Mouse (Mus musculus) liver, embryonic 13.5 days (tissue): ENCODE measurements at regions not wholly inside any gene's neighbourhood (a gene's known extent, or its start where the extent isn't known, plus 50 kb on each side); places are given as distances from the start of the nearest gene placed in this dataset.
A peak's percentile ranks its signal among the peaks of the same experiment; 100 is the strongest.

Experiments used
- ATAC-seq: fragments of 200-750 bp; cut with Nextera tagmentation; 2 replicates; pipeline ENCODE4 v1.8.0; 2017; ENCODE audit warnings: low read depth, mild to moderate bottlenecking, moderate number of reproducible peaks, moderate library complexity
- DNase-seq: peaks from one replicate; pipeline ENCODE4 v3.0.0; 2022
- H3K27ac ChIP-seq: fragments of 300-500 bp; sonication (generic); 2 replicates; pipeline ENCODE4 v1.5.1; 2015; ENCODE audit warnings: moderate library complexity, mild to moderate bottlenecking, inconsistent platforms
- H3K27me3 ChIP-seq: fragments of 300-500 bp; sonication (generic); 2 replicates; pipeline ENCODE4 v1.6.1; 2015; ENCODE audit warnings: mild to moderate bottlenecking, inconsistent platforms
- H3K36me3 ChIP-seq: fragments of 300-500 bp; sonication (generic); 2 replicates; pipeline ENCODE4 v1.6.1; 2015; ENCODE audit warnings: mild to moderate bottlenecking, inconsistent platforms
- H3K4me1 ChIP-seq: fragments of 300-500 bp; sonication (generic); replicated peaks from 2 replicates; pipeline ENCODE4 v1.6.1; 2015; ENCODE audit warnings: inconsistent platforms
- H3K4me2 ChIP-seq: fragments of 300-500 bp; sonication (generic); 2 replicates; pipeline ENCODE4 v1.6.1; 2015; ENCODE audit warnings: inconsistent platforms, mild to moderate bottlenecking, moderate library complexity
- H3K4me3 ChIP-seq: fragments of 300-500 bp; sonication (generic); replicated peaks from 2 replicates; pipeline ENCODE4 v1.5.1; 2015; ENCODE audit warnings: mild to moderate bottlenecking, inconsistent platforms
- H3K9ac ChIP-seq: fragments of 300-500 bp; sonication (generic); 2 replicates; pipeline ENCODE4 v1.6.1; 2015; ENCODE audit warnings: mild to moderate bottlenecking, inconsistent platforms
- H3K9me3 ChIP-seq: fragments of 300-500 bp; sonication (generic); replicated peaks from 2 replicates; pipeline ENCODE4 v1.6.1; 2016; ENCODE audit warnings: inconsistent platforms
- WGBS: fragments of 180-500 bp; shearing (Covaris S2); methylation state at CpG from one replicate; pipeline ENCODE4 v1.1.7; 2015; ENCODE audit not compliant: insufficient replicate concordance; 5-methylcytosine and 5-hydroxymethylcytosine counted together

DNA sequence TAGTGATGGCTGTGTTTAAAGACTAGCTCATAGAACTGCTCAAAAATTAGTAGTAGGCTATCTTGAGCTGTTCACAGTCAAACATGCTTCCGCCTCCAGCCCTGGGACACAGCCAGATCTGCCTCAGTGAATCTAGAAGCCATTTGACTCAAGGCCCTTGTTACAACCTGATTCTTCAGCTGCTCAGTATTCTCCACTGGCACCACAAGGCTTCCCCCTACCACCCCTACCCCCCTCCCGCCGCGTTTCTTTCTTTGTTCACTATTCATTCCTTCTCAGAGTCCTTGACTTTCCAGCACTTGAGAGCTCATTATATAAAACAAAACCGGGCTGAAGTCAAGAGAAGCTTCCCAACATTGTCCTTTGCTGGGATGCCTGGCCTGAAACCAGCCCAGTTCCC, 278.7 kb downstream of the Hlx start:
- no peak overlapping the region for H3K27ac ChIP-seq
- WGBS, result 74% methylated on average over 5 of the region's 5 CpGs
- no peaks in the 10 kb centered on the region for H3K36me3 ChIP-seq
- no peak overlapping the region for H3K4me3 ChIP-seq
- no peaks in the 10 kb centered on the region for H3K27me3 ChIP-seq
- ATAC-seq (no peak), DNase-seq (no peak)
- no peaks in the 10 kb centered on the region for H3K4me1 ChIP-seq
- H3K9me3 ChIP-seq, result no peaks in the 10 kb centered on the region
- no peak overlapping the region for H3K9ac ChIP-seq
- H3K4me2 ChIP-seq, result no peak overlapping the region

GRCm38 (mm10) chr1:184453061-184453460, 279.4 kb downstream of the Hlx start:
- DNase-seq (no peak), ATAC-seq (no peak)
- no peak overlapping the region for H3K4me3 ChIP-seq
- H3K4me2 ChIP-seq, result no peak overlapping the region
- no peaks in the 10 kb centered on the region for H3K4me1 ChIP-seq
- no peaks in the 10 kb centered on the region for H3K36me3 ChIP-seq
- no peak overlapping the region for H3K9ac ChIP-seq
- 83% methylated on average over 9 of the region's 9 CpGs for WGBS
- no peaks in the 10 kb centered on the region for H3K27me3 ChIP-seq
- H3K27ac ChIP-seq, result no peak overlapping the region
- H3K9me3 ChIP-seq, result no peaks in the 10 kb centered on the region

DNA sequence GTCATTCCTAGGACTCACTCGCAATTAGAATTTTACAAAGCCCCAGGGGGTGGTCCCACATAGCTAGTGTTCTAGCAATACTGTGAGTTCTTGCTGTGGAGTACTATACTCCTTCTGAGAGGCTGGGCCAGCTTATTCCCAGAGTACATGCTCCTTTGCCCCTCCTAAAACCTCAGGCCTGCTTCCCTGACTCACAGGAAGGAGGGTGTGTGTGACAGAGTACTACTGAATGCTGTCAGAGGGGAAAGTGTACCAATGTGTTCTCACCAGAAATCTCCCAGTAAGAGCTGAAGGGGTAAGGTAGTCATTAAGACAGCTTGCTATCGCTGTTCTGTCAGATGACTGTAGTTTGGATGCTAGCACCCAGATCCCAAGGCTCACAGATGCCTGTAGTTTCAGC, 280.7 kb downstream of the Hlx start:
- Histone ChIP-seq H3K4me1 (no peaks in the 10 kb centered on the region), H3K27me3 (no peaks in the 10 kb centered on the region), H3K4me2 (no peak overlapping the region), H3K27ac (no peak overlapping the region), H3K4me3 (no peak overlapping the region), H3K9me3 (no peaks in the 10 kb centered on the region), H3K9ac (no peak overlapping the region), H3K36me3 (no peaks in the 10 kb centered on the region)
- no peak for ATAC-seq
- WGBS, result 68% methylated on average over 2 of the region's 2 CpGs
- DNase-seq, result no peak

GRCm38 (mm10) chr1:184449007-184449406, 283.4 kb downstream of the Hlx start:
- 79% methylated on average over 9 of the region's 9 CpGs for WGBS
- no peak overlapping the region for H3K9ac ChIP-seq
- no peak for ATAC-seq
- no peak overlapping the region for H3K27ac ChIP-seq
- H3K36me3 ChIP-seq, result no peaks in the 10 kb centered on the region
- no peaks in the 10 kb centered on the region for H3K27me3 ChIP-seq
- H3K4me3 ChIP-seq, result no peak overlapping the region
- H3K9me3 ChIP-seq, result no peaks in the 10 kb centered on the region
- DNase-seq, result no peak
- H3K4me1 ChIP-seq, result no peaks in the 10 kb centered on the region
- no peak overlapping the region for H3K4me2 ChIP-seq

GRCm38 (mm10) chr1:184447911-184448310, 284.5 kb downstream of the Hlx start:
- Histone ChIP-seq H3K4me3 (no peak overlapping the region), H3K4me2 (no peak overlapping the region), H3K36me3 (no peaks in the 10 kb centered on the region), H3K9me3 (no peaks in the 10 kb centered on the region), H3K4me1 (no peaks in the 10 kb centered on the region), H3K27me3 (no peaks in the 10 kb centered on the region), H3K27ac (no peak overlapping the region), H3K9ac (no peak overlapping the region)
- DNase-seq (peak; percentile 45), ATAC-seq (no peak)
- 40% methylated on average over 7 of the region's 7 CpGs for WGBS

DNA sequence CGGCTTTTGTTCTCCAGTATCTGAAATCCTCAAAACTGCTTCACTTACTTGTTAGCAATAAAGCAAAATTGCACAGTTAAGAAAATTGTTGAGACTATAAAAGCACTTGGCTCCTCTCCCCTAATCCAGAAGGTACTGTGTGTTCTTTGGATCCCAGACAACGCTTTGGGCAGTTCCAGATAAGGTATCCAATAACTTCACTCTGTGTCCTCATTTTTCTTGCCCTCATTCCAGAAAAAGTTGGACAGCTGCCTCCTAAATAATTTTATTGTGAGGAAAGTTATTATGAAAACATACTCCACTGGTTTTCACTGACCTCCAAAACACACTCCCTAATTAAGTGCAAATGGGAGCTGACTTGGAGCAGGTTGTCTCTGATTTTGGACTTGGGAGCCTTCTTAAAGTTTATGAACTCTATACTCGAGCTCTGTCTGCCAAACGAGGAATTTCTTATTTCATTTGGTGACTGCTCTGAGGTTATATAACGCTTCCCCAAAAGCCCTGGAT, 285.2 kb downstream of the Hlx start:
- Histone ChIP-seq H3K4me2 (no peak overlapping the region), H3K4me1 (no peaks in the 10 kb centered on the region), H3K4me3 (no peak overlapping the region), H3K27me3 (no peaks in the 10 kb centered on the region), H3K9me3 (no peaks in the 10 kb centered on the region), H3K36me3 (no peaks in the 10 kb centered on the region), H3K27ac (no peak overlapping the region), H3K9ac (no peak overlapping the region)
- WGBS, result 51% methylated on average over 5 of the region's 5 CpGs
- DNase-seq, result no peak
- no peak for ATAC-seq

GRCm38 (mm10) chr1:184444189-184444588, 288.2 kb downstream of the Hlx start:
- no peaks in the 10 kb centered on the region for H3K27me3 ChIP-seq
- no peak for DNase-seq
- no peaks in the 10 kb centered on the region for H3K9me3 ChIP-seq
- no peak overlapping the region for H3K9ac ChIP-seq
- ATAC-seq, result no peak
- H3K4me3 ChIP-seq, result no peak overlapping the region
- 62% methylated on average over 10 of the region's 10 CpGs for WGBS
- H3K4me1 ChIP-seq, result no peaks in the 10 kb centered on the region
- no peaks in the 10 kb centered on the region for H3K36me3 ChIP-seq
- H3K27ac ChIP-seq, result no peak overlapping the region
- H3K4me2 ChIP-seq, result no peak overlapping the region

DNA sequence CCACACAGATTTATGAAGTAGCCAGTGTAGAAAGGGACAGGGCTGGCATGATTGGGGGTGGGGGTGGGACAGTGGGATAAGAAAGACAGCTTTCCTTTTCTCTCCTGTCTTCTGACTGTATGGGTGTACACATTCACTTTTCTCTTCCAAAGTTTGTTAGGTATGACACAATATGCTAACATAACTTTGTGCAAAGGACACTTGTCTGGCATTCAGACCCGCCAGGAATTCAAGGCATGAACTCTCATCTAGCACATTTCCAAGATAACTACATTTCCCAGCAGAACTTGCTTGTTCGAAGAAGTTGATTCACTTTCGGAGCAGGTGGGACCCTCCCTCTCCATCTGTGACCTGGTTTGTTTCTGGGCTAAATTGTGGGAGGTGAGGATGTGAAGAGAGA, 289.7 kb downstream of the Hlx start:
- H3K9ac ChIP-seq, result no peak overlapping the region
- H3K4me3 ChIP-seq, result no peak overlapping the region
- H3K27me3 ChIP-seq, result no peaks in the 10 kb centered on the region
- ATAC-seq (no peak), DNase-seq (no peak)
- no peaks in the 10 kb centered on the region for H3K9me3 ChIP-seq
- H3K36me3 ChIP-seq, result no peaks in the 10 kb centered on the region
- 58% methylated on average over 3 of the region's 3 CpGs for WGBS
- no peaks in the 10 kb centered on the region for H3K4me1 ChIP-seq
- no peak overlapping the region for H3K4me2 ChIP-seq
- no peak overlapping the region for H3K27ac ChIP-seq

GRCm38 (mm10) chr1:184441005-184441557, 291.3 kb downstream of the Hlx start:
- no peak overlapping the region for H3K9ac ChIP-seq
- no peak overlapping the region; the same call in 1 of the 2 replicates for H3K4me3 ChIP-seq
- no peaks in the 10 kb centered on the region for H3K4me1 ChIP-seq
- ATAC-seq (no peak), DNase-seq (no peak)
- no peaks in the 10 kb centered on the region for H3K9me3 ChIP-seq
- H3K4me2 ChIP-seq, result peak overlapping the region; percentile 40
- no peak overlapping the region for H3K27ac ChIP-seq
- 36% methylated on average over 18 of the region's 18 CpGs for WGBS
- H3K36me3 ChIP-seq, result no peaks in the 10 kb centered on the region
- no peaks in the 10 kb centered on the region for H3K27me3 ChIP-seq

GRCm38 (mm10) chr1:184439506-184439905, 292.9 kb downstream of the Hlx start:
- 59% methylated on average over 3 of the region's 3 CpGs for WGBS
- Histone ChIP-seq H3K27ac (no peak overlapping the region), H3K9ac (no peak overlapping the region), H3K4me1 (no peaks in the 10 kb centered on the region), H3K4me2 (no peak overlapping the region), H3K27me3 (no peaks in the 10 kb centered on the region), H3K36me3 (no peaks in the 10 kb centered on the region), H3K9me3 (no peaks in the 10 kb centered on the region), H3K4me3 (no peak overlapping the region)
- ATAC-seq (no peak), DNase-seq (no peak)

DNA sequence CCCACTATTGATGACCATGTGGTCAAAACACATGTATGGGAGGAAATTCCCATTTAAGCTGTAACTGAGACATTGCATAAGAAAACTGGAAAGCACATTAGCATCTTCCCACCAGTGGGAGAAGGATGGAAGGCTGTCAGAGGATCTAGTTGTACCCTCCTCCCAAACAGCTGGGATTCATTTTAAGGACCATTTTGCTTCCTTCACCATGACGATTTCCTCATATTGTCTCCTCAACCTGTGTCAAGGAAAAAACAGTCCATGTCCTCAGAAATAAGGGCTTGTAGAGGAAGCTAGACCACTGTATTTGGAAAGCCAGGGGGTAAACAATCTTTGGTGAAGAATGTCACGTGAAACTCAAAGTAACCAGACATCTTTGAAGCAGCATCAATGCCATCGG, 296.0 kb downstream of the Hlx start:
- DNase-seq (no peak), ATAC-seq (no peak)
- Histone ChIP-seq H3K9me3 (no peaks in the 10 kb centered on the region), H3K36me3 (no peaks in the 10 kb centered on the region), H3K9ac (no peak overlapping the region), H3K27me3 (no peaks in the 10 kb centered on the region), H3K4me3 (no peak overlapping the region), H3K27ac (no peak overlapping the region), H3K4me1 (no peaks in the 10 kb centered on the region), H3K4me2 (no peak overlapping the region)
- WGBS, result 47% methylated on average over 3 of the region's 3 CpGs

GRCm38 (mm10) chr1:184428612-184429011, 303.8 kb downstream of the Hlx start:
- Histone ChIP-seq H3K4me3 (no peak overlapping the region), H3K27me3 (no peaks in the 10 kb centered on the region), H3K4me1 (no peaks in the 10 kb centered on the region), H3K9ac (no peak overlapping the region), H3K36me3 (no peaks in the 10 kb centered on the region), H3K27ac (no peak overlapping the region), H3K4me2 (no peak overlapping the region), H3K9me3 (no peaks in the 10 kb centered on the region)
- ATAC-seq (no peak), DNase-seq (no peak)
- WGBS, result 50% methylated on average over 8 of the region's 8 CpGs
